Mouse (Mus musculus) stomach, postnatal 0 days (tissue): ENCODE measurements around the gene Upf1. TPM values are rescaled to one million over a fixed set of nuclear protein-coding genes. Genes with fewer than 3 reads are reported as not detected.

Experiments
- ATAC-seq: fragments of 200-750 bp; cut with Nextera tagmentation; 2 replicates; pipeline ENCODE4 v1.8.0; 2017; ENCODE audit not compliant: low FRiP score, low TSS enrichment
- DNase-seq: peaks from one replicate; pipeline ENCODE4 v3.0.0-alpha.2; 2016; ENCODE audit warnings: low spot score
- H3K27ac ChIP-seq: fragments of 300-500 bp; sonication (generic); replicated peaks from 2 replicates; pipeline ENCODE4 v1.5.1; 2014; ENCODE audit warnings: mild to moderate bottlenecking, control low read depth
- H3K27me3 ChIP-seq: fragments of 300-500 bp; sonication (generic); 2 replicates; pipeline ENCODE4 v1.6.1; 2014; ENCODE audit warnings: low read length; ENCODE audit not compliant: control insufficient read depth, insufficient read depth
- H3K36me3 ChIP-seq: fragments of 300-500 bp; sonication (generic); 2 replicates; pipeline ENCODE4 v1.6.1; 2014; ENCODE audit warnings: low read length, mixed read lengths; ENCODE audit not compliant: control insufficient read depth, insufficient read depth
- H3K4me1 ChIP-seq: fragments of 300-500 bp; sonication (generic); replicated peaks from 2 replicates; pipeline ENCODE4 v1.6.1; 2014; ENCODE audit warnings: antibody characterized with exemption; ENCODE audit not compliant: control insufficient read depth, insufficient read depth
- H3K4me2 ChIP-seq: fragments of 300-500 bp; sonication (generic); replicated peaks from 2 replicates; pipeline ENCODE4 v1.6.1; 2014; ENCODE audit warnings: low read depth, mild to moderate bottlenecking, control low read depth, moderate library complexity
- H3K4me3 ChIP-seq: fragments of 300-500 bp; sonication (generic); 2 replicates; pipeline ENCODE4 v1.5.1; 2014; ENCODE audit warnings: low read depth, low read length, control low read depth
- H3K9ac ChIP-seq: fragments of 300-500 bp; sonication (generic); 2 replicates; pipeline ENCODE4 v1.6.1; 2014; ENCODE audit warnings: mild to moderate bottlenecking, low read length, control low read depth, mixed read lengths
- H3K9me3 ChIP-seq: fragments of 300-500 bp; sonication (generic); 2 replicates; pipeline ENCODE4 v1.6.1; 2016; ENCODE audit warnings: low read length; ENCODE audit not compliant: control insufficient read depth
- CTCF ChIP-seq: IDR thresholded peaks from 2 replicates; pipeline ENCODE4 v1.5.1; 2016; ENCODE audit warnings: antibody characterized with exemption, low read depth, mild to moderate bottlenecking, moderate library complexity
- EP300 ChIP-seq: optimal IDR thresholded peaks from 2 replicates; pipeline ENCODE3; 2016; ENCODE audit warnings: antibody characterized with exemption
- WGBS: fragments of 180-500 bp; shearing (Covaris S2); extraction: QIAGEN DNeasy Blood & Tissue Kit; methylation state at CpG from one replicate; pipeline ENCODE4 v1.1.7; 2014; 5-methylcytosine and 5-hydroxymethylcytosine counted together
- polyA plus RNA-seq: library from polyadenylated mRNA; unstranded; fragments of >200 nt; fragmentation: Nextera tagmentation; extraction: Ambion mirVana; gene quantifications from 2 replicates; pipeline ENCODE4 v1.2.1, GENCODE M21; 2015

The Upf1 gene
- polyA plus RNA-seq, 1 experiment from 2014 or later, result 9.5 TPM

- DNase-seq (peak; percentile 39), ATAC-seq (peak; percentile 69; the same call in 1 of the 2 replicates)
- 48% methylated on average over 5 of the region's 5 CpGs for WGBS
- Histone ChIP-seq H3K4me3 (no peak overlapping the region), H3K4me1 (no peaks in the 10 kb centered on the region), H3K27ac (no peak overlapping the region), H3K36me3 (no peaks in the 10 kb centered on the region), H3K27me3 (no peaks in the 10 kb centered on the region), H3K9me3 (no peaks in the 10 kb centered on the region), H3K4me2 (no peak overlapping the region), H3K9ac (no peak overlapping the region)
- TF ChIP-seq EP300, result no peak
These were observed 13.5 kb upstream of the Upf1 start for GRCm38 (mm10) chr8:70366588-70366987.

- no peak overlapping the region for H3K4me2 ChIP-seq
- H3K27me3 ChIP-seq, result no peaks in the 10 kb centered on the region
- H3K4me3 ChIP-seq, result no peak overlapping the region
- DNase-seq, result peak; percentile 43
- no peaks in the 10 kb centered on the region for H3K9me3 ChIP-seq
- no peaks in the 10 kb centered on the region for H3K4me1 ChIP-seq
- ATAC-seq, result peak; percentile 40
- H3K27ac ChIP-seq, result no peak overlapping the region
- H3K36me3 ChIP-seq, result no peaks in the 10 kb centered on the region
- WGBS, result 47% methylated on average over 5 of the region's 5 CpGs
- H3K9ac ChIP-seq, result no peak overlapping the region
- no peak for TF ChIP-seq EP300
- no peak for TF ChIP-seq CTCF
These were observed 11.0 kb upstream of the Upf1 start for GRCm38 (mm10) chr8:70364066-70364465.

GRCm38 (mm10) chr8:70361484-70362032, 8.5 kb upstream of the Upf1 start:
- no peak overlapping the region for H3K4me2 ChIP-seq
- H3K27ac ChIP-seq, result no peak overlapping the region
- H3K27me3 ChIP-seq, result no peaks in the 10 kb centered on the region
- H3K4me1 ChIP-seq, result no peaks in the 10 kb centered on the region
- H3K9me3 ChIP-seq, result no peaks in the 10 kb centered on the region
- no peak overlapping the region for H3K9ac ChIP-seq
- no peak for TF ChIP-seq CTCF
- no peak for TF ChIP-seq EP300
- DNase-seq, result no peak
- no peak overlapping the region for H3K4me3 ChIP-seq
- no peak for ATAC-seq
- H3K36me3 ChIP-seq, result no peaks in the 10 kb centered on the region
- WGBS, result 70% methylated on average over 10 of the region's 10 CpGs

- Histone ChIP-seq H3K27ac (no peak overlapping the region), H3K36me3 (no peaks in the 10 kb centered on the region), H3K4me3 (no peak overlapping the region), H3K9ac (no peak overlapping the region), H3K4me2 (no peak overlapping the region), H3K9me3 (no peaks in the 10 kb centered on the region), H3K27me3 (no peaks in the 10 kb centered on the region), H3K4me1 (no peaks in the 10 kb centered on the region)
- TF ChIP-seq EP300, result no peak
- TF ChIP-seq CTCF, result peak; percentile 66
- WGBS, result 49% methylated on average over 4 of the region's 4 CpGs
- DNase-seq (peak; percentile 44), ATAC-seq (no peak)
These were observed 7.7 kb upstream of the Upf1 start for GRCm38 (mm10) chr8:70360769-70361168.

GRCm38 (mm10) chr8:70359411-70359810, 6.3 kb upstream of the Upf1 start:
- 37% methylated on average over 3 of the region's 3 CpGs for WGBS
- H3K4me3 ChIP-seq, result no peak overlapping the region
- H3K27me3 ChIP-seq, result no peaks in the 10 kb centered on the region
- no peaks in the 10 kb centered on the region for H3K4me1 ChIP-seq
- H3K27ac ChIP-seq, result no peak overlapping the region
- H3K9ac ChIP-seq, result no peak overlapping the region
- H3K36me3 ChIP-seq, result no peaks in the 10 kb centered on the region
- no peaks in the 10 kb centered on the region for H3K9me3 ChIP-seq
- ATAC-seq (no peak), DNase-seq (no peak)
- TF ChIP-seq CTCF (no peak), EP300 (no peak)
- H3K4me2 ChIP-seq, result no peak overlapping the region

DNA sequence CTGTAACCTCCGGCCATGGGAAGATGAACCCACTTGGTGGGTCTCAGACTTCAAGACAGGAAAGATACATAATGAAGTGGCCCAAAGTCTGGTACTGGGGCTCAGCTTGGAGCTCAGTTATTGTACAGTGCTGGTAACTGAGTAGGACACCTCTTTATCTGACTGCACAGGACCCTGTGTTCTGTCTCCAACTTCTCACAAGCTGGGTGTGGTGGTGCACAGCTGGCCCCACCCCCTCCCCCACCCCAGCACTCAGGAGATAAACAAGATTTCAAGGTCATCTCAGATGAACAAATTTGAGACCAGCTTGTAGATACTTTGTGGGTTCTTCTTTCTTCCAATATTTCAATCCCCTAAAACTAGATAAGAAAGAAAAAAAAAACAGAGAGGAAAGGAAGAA, 3.0 kb upstream of the Upf1 start:
- no peak overlapping the region for H3K9ac ChIP-seq
- H3K4me3 ChIP-seq, result no peak overlapping the region
- H3K4me2 ChIP-seq, result no peak overlapping the region
- WGBS, result 90% methylated on average over 1 of the region's 1 CpGs
- ATAC-seq, result no peak
- peaks cover 11% of the 10 kb centered on the region; the same call in 1 of the 2 replicates for H3K4me1 ChIP-seq
- no peak for TF ChIP-seq CTCF
- TF ChIP-seq EP300, result no peak
- H3K27me3 ChIP-seq, result no peaks in the 10 kb centered on the region
- no peak overlapping the region for H3K27ac ChIP-seq
- no peaks in the 10 kb centered on the region for H3K9me3 ChIP-seq
- no peaks in the 10 kb centered on the region for H3K36me3 ChIP-seq
- no peak for DNase-seq
